Mouse (Mus musculus) MEL-GATA-1-ER (cell line): Measurements from ENCODE around the gene Sox30.
"Not testable (repeated sequence)": the region's sequence is repeated elsewhere in the genome, so short reads cannot be mapped to it uniquely, and the experiment has no call there.

Experiments used
- DNase-seq: peaks from one replicate; pipeline ENCODE4 v3.0.0-alpha.2; 2012; ENCODE audit warnings: low read depth; ENCODE audit errors: extremely low read depth

The Sox30 gene

GRCm38 (mm10) chr11:46020246-46020645, 40.1 kb downstream of the Sox30 start:
- DNase-seq: no peak

DNA sequence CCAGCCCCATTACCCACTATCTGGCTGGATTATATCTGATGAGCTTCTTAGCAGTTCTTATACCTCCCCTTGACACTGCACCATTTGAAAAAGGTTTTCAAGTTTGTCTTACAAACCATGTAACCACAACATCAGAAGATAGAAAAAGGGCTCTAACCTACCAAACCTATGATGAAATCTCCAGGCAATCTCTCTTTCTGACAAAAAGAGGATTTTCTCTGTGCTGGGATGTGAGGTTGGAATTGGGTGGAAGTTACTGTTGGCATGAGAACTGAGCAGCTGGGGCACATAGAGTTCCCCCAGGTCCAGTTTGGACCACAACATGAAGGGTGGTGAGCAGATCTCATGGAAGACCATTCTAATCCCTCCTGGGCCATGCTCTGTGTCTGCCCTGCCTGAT, 41.7 kb downstream of the Sox30 start:
- DNase-seq: no peak

DNA sequence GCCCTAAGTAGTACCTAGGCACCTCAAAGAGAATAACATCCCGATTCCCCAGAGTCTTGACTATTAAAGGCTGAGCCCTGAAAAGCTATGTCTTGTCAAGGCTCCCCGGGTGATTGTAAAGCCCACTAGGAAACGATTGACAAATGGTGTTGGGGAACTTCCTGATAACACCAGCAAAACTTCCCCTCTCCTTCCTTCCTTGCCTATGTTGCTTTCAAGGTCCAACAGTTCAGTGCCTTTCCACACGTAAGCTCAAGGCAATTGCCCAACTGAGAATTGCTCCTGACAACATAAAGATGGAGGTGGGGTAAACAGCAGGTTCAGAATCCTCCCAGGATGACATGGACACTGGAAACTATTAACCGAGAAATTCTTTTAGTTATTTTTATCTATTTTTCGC, 42.9 kb downstream of the Sox30 start:
- no peak for DNase-seq

- no peak for DNase-seq
Observed at GRCm38 (mm10) chr11:46025962-46026392, 45.9 kb downstream of the Sox30 start.

DNA sequence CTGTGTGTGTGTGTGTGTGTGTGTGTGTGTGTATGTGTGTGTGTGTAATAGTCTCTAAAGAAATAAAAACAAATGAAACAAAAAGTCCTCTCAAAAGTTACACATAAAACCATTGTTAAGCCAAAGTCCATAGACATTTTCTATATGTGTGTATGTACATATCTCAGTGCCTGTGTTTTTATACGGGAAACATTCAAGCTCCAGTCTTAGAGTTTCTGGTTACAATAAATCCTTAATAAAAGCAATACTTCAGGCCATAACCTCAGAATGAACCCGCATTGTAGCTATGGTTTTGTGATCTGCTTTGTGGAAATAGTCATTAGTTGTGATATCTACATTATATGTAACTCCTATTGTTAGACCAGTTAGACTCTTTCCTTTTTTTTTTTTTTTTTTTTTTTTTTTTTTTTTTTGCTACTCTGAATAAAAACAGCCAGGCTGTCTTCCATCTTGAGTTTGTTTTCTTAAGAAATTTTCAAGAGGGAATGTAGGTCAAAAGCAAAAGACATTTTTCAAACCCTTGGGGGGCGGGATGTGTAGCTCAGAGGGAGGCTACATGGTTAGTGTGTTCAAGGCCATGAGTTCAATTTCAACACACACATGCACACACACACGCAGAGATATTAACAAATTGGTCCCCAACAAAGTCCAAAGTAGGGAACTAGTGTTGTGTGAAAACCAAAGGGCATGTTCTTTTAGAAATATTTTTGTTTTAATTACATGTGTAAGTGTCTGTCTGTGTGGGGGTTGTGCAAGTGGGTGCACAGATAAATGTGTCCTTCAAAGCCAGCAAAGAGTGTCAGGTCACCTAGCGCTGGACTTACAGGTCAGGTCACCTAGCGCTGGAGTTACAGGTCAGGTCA, 48.1 kb downstream of the Sox30 start:
- DNase-seq: no peak

DNA sequence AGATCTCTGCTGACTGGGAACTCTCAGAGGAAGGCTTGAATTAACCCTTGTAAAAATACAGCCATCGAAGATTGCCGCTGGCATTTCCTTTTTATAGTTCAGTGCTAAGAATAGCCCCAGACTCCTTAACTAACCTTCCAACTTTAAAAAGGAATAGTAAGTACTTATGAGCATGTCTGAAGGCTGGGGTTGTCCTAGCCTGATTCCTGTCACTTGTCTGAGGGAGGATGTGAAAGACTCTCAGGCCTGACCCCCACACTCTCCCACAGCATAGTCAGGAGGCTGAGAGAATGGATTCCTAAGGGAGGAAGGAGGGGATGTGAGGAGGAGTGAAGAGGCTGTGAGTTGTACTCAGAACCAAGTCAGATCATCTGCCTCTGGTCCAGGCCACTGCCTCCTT, 49.4 kb downstream of the Sox30 start:
- no peak for DNase-seq

GRCm38 (mm10) chr11:46030026-46030425, 49.9 kb downstream of the Sox30 start:
- no peak for DNase-seq

- peak; percentile 18 for DNase-seq
Observed at GRCm38 (mm10) chr11:46031470-46031869, 51.4 kb downstream of the Sox30 start.

GRCm38 (mm10) chr11:46032956-46033355, 52.8 kb downstream of the Sox30 start:
- DNase-seq: no peak

DNA sequence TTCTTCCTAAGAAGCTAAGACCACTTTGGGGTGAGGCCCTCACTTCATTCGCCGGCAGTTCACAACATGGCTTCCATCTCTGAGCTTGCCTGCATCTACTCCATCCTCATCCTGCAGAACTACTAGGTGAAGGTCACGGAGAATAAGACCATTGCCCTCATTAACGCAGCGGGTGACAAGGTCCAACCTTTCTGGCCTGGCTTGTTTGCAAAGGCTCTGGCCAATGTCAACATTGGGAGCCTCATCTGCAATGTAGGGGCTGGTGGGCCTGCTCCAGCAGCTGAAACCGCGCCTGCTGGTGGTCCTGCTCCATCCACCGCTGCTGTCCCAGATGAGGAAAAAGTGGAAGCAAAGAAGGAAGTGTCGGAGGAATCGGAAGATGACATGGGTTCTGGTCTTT, 56.3 kb downstream of the Sox30 start:
- DNase-seq: no peak

GRCm38 (mm10) chr11:46038901-46039300, 58.8 kb downstream of the Sox30 start:
- no peak for DNase-seq

- DNase-seq: no peak
Observed at GRCm38 (mm10) chr11:46039335-46039734, 59.2 kb downstream of the Sox30 start.

DNA sequence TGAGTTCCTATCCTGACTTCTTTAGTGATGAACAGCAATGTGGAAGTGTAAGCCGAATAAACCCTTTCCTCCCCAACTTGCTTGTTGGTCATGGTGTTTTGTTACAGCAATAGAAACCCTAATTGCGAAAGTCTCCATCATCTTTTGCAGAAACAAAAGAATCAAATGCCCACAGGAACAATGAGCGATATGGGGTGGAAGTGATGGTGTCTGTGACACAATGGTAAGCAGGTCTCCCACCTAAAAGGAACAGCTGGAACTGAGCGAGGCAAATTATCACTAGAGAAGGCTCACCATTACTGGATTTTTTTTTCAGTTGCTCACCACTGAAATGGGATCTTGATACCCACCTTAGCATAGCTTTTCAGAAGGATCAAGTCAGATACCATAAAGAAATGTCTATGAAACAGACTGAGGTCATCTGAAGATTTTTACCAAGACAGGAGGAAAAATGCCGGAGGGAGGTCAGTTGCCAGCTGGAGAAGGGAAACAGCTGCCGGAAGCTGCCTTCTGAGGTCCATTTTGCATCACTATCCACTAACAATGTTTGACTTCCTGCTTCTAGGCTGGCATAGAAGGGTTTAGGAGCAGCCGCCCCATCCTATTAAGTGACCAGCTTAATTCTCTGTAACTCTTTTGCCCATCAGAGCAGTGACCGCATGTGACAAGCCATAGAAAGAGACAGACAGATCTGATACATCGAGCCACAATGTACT, 60.9 kb downstream of the Sox30 start:
- DNase-seq: no peak

DNA sequence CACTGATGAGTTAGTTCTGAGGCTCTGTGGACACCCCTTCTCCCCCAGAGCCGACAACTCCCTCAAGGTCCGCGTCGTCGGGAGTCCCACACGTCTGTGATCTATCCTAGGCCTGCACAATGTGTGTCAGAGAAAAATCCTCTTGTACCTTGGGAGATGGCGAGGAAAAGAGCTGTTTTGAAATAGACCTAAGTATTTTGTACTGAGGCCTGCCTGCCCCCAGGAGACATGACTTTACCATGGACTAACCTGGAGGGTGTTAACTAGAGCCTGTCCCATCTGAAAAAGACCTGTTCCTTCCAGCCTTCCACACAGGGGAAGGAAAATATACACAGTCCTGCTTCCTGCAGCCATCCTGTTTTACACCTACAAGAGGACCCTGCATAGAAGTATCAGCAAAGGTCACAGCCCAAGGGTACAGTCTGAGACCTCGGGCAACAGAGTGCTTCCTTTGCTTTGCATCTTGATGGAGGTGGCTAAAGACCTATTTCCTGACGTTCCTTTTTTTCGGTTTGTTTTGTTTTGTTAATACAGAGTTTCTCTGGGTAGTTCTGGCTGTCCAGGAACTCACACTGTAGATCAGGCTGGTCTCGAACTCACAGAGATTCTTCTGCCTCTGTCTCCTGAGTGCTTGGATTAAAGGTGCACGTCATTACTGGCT, 61.6 kb downstream of the Sox30 start:
- no peak for DNase-seq

DNA sequence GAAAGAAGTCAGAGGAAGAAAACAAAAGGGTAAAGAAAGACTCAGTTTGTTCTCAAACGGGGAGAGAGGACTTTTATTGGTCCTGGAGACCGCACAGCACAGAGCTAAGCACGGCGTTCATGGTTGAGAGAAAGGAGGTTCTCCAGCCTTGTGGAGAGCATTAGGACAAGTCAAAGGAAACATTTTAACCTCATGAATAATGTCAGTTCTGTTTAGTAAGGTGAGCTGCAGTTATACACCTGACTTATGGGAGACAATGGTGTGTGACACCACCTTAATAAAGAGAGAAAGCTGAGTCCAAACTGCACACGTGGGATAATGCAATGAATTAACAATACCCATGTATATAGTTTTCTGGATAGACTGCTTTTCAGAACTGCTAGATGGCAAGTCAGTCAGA, 64.7 kb downstream of the Sox30 start:
- DNase-seq: no peak

DNA sequence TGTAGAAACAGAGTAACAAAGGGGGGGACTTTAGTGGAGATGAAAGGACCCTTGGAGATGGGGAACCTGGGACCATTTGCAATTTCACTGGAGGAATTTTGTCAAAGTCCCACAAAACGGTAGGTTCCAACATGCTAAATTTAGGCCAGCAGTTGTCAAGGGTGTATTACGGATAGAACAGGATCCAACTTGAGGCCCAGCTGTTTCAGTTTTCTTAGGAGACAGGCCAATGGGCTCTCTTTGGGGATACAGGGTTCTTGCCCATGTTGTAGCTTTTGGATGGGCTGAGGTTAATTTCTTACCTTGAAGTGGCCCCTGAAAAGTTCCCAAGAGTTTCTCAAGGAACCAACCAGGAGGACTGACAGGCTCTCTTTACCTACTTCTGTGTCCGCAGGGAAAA, 67.2 kb downstream of the Sox30 start:
- no peak for DNase-seq

- DNase-seq: peak; percentile 42
Observed at GRCm38 (mm10) chr11:46052105-46052659, 72.1 kb downstream of the Sox30 start, which contains the start of gene Gm12166. Gm12166 (minus strand) TSS chr11:46052321.

- not testable (repeated sequence) for DNase-seq
Observed at GRCm38 (mm10) chr11:46053457-46053856, 73.3 kb downstream of the Sox30 start.

DNA sequence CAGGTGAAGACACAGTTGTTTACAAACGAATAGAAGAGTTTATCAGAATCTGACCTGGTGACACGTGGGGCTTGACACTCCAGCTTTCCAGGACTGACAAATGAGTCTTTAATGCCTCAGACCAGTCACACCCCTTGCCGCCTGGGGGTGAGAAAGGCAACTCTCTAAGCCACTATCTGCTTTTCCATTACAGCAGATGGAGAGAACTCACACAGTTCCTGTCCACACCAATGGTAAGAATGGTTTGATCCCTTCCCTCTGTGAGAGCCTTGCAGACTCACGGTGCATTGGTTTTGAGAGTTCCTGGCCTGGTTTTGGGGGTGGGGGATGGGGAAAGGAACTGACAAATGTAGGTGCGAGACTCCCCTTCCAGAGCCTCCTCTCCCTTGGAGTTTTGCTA, 74.2 kb downstream of the Sox30 start:
- DNase-seq: no peak

- DNase-seq: no peak
Observed at GRCm38 (mm10) chr11:46054911-46055895, 75.1 kb downstream of the Sox30 start.
